Mouse (Mus musculus): ENCODE data around the gene Pde10a. TPM values are rescaled to one million over a fixed set of nuclear protein-coding genes. Genes with fewer than 3 reads are reported as not detected.

Gene Pde10a
- total RNA-seq, 4 experiments from 2014 or later = 42.6 to 73.9 (median 56.7) TPM

GRCm38 (mm10) chr17:8745334-8745733 is 220.2 kb downstream of the Pde10a start:
- DNase-seq (ENCODE audit: low spot score in 2 of 2) = no peak

- no peak for DNase-seq (ENCODE audit: low spot score in 2 of 2)
These were observed 224.3 kb downstream of the Pde10a start for GRCm38 (mm10) chr17:8749426-8749825.

- no peak for DNase-seq (ENCODE audit: low spot score in 2 of 2)
These were observed 232.4 kb downstream of the Pde10a start for GRCm38 (mm10) chr17:8757576-8757975.

- peak; percentile 25 to 58 for DNase-seq (ENCODE audit: low spot score in 2 of 2)
These were observed 238.1 kb downstream of the Pde10a start for GRCm38 (mm10) chr17:8763248-8763647.

- no peak for DNase-seq (ENCODE audit: low spot score in 2 of 2)
These were observed 240.9 kb downstream of the Pde10a start for GRCm38 (mm10) chr17:8765987-8766576.

- no peak for DNase-seq (ENCODE audit: low spot score in 2 of 2)
These were observed 244.0 kb downstream of the Pde10a start for GRCm38 (mm10) chr17:8769155-8769554.

GRCm38 (mm10) chr17:8773391-8773790 is 248.2 kb downstream of the Pde10a start:
- DNase-seq (ENCODE audit: low spot score in 2 of 2) = peak in 1 of 2 experiments; percentile 14

- no peak for DNase-seq (ENCODE audit: low spot score in 2 of 2)
These were observed 249.1 kb downstream of the Pde10a start for GRCm38 (mm10) chr17:8774301-8774700.

- no peak for DNase-seq (ENCODE audit: low spot score in 2 of 2)
These were observed 250.5 kb downstream of the Pde10a start for GRCm38 (mm10) chr17:8775571-8776161.

GRCm38 (mm10) chr17:8777710-8778109 is 252.5 kb downstream of the Pde10a start:
- no peak for DNase-seq (ENCODE audit: low spot score in 2 of 2)

GRCm38 (mm10) chr17:8778839-8779238 is 253.7 kb downstream of the Pde10a start:
- no peak for DNase-seq (ENCODE audit: low spot score in 2 of 2)

GRCm38 (mm10) chr17:8780484-8780883 is 255.3 kb downstream of the Pde10a start:
- DNase-seq (ENCODE audit: low spot score in 2 of 2) = no peak

GRCm38 (mm10) chr17:8781040-8781439 is 255.9 kb downstream of the Pde10a start:
- no peak for DNase-seq (ENCODE audit: low spot score in 2 of 2)

- no peak for DNase-seq (ENCODE audit: low spot score in 2 of 2)
These were observed 256.4 kb downstream of the Pde10a start for GRCm38 (mm10) chr17:8781576-8781975.

GRCm38 (mm10) chr17:8785908-8786307 is 260.7 kb downstream of the Pde10a start:
- DNase-seq (ENCODE audit: low spot score in 2 of 2) = no peak

GRCm38 (mm10) chr17:8786484-8786883 is 261.3 kb downstream of the Pde10a start:
- no peak for DNase-seq (ENCODE audit: low spot score in 2 of 2)

- DNase-seq (ENCODE audit: low spot score in 2 of 2) = no peak
These were observed 262.6 kb downstream of the Pde10a start for GRCm38 (mm10) chr17:8787762-8788161.

GRCm38 (mm10) chr17:8791561-8791960 is 266.4 kb downstream of the Pde10a start:
- no peak for DNase-seq (ENCODE audit: low spot score in 2 of 2)

GRCm38 (mm10) chr17:8792611-8793010 is 267.4 kb downstream of the Pde10a start:
- DNase-seq (ENCODE audit: low spot score in 2 of 2) = no peak

GRCm38 (mm10) chr17:8797624-8798023 is 272.5 kb downstream of the Pde10a start:
- DNase-seq (ENCODE audit: low spot score in 2 of 2) = no peak

- no peak for DNase-seq (ENCODE audit: low spot score in 2 of 2)
These were observed 273.5 kb downstream of the Pde10a start for GRCm38 (mm10) chr17:8798531-8799295.

- DNase-seq (ENCODE audit: low spot score in 2 of 2) = no peak
These were observed 274.1 kb downstream of the Pde10a start for GRCm38 (mm10) chr17:8799296-8799731.

Measured in layer of hippocampus, adult 8-10 months (tissue).